Mouse (Mus musculus): ENCODE measurements around the gene S100a3.

The S100a3 gene

GRCm38 (mm10) chr3:90601486-90602110 lies 41.2 kb downstream of the S100a3 start, which contains the start of gene Gm42674:
Gm42674 (plus strand) TSS chr3:90601904.
- no peak for DNase-seq (ENCODE audit: low spot score)

- DNase-seq (ENCODE audit: low spot score) = no peak
These were observed 43.2 kb downstream of the S100a3 start, which contains the start of gene S100a4 for GRCm38 (mm10) chr3:90603623-90604022. S100a4 (plus strand) TSS chr3:90603771.

- peak; percentile 74 for DNase-seq (ENCODE audit: low spot score)
These were observed 44.0 kb downstream of the S100a3 start for GRCm38 (mm10) chr3:90604416-90604815.

- no peak for DNase-seq (ENCODE audit: low spot score)
These were observed 44.7 kb downstream of the S100a3 start for GRCm38 (mm10) chr3:90605049-90605448.

- DNase-seq (ENCODE audit: low spot score) = no peak
These were observed 45.4 kb downstream of the S100a3 start for GRCm38 (mm10) chr3:90605736-90606135.

GRCm38 (mm10) chr3:90606185-90606584 lies 45.8 kb downstream of the S100a3 start:
- DNase-seq (ENCODE audit: low spot score) = no peak

- no peak for DNase-seq (ENCODE audit: low spot score)
These were observed 47.0 kb downstream of the S100a3 start for GRCm38 (mm10) chr3:90607361-90607760.

GRCm38 (mm10) chr3:90608223-90608622 lies 47.8 kb downstream of the S100a3 start, which contains the start of gene S100a5:
S100a5 (plus strand) TSS chr3:90608523.
- DNase-seq (ENCODE audit: low spot score) = no peak

- no peak for DNase-seq (ENCODE audit: low spot score)
These were observed 48.7 kb downstream of the S100a3 start for GRCm38 (mm10) chr3:90609102-90609501.

- no peak for DNase-seq (ENCODE audit: low spot score)
These were observed 51.1 kb downstream of the S100a3 start for GRCm38 (mm10) chr3:90611494-90611893.

GRCm38 (mm10) chr3:90612061-90612460 lies 51.7 kb downstream of the S100a3 start:
- no peak for DNase-seq (ENCODE audit: low spot score)

GRCm38 (mm10) chr3:90612728-90613291 lies 52.4 kb downstream of the S100a3 start, which contains the start of gene S100a6:
S100a6 (plus strand) TSS chr3:90612882.
- no peak for DNase-seq (ENCODE audit: low spot score)

GRCm38 (mm10) chr3:90613461-90614147 lies 53.2 kb downstream of the S100a3 start:
- DNase-seq (ENCODE audit: low spot score) = no peak

- no peak for DNase-seq (ENCODE audit: low spot score)
These were observed 53.8 kb downstream of the S100a3 start for GRCm38 (mm10) chr3:90614148-90614530.

- DNase-seq (ENCODE audit: low spot score) = no peak
These were observed 54.4 kb downstream of the S100a3 start for GRCm38 (mm10) chr3:90614611-90615251.

- no peak for DNase-seq (ENCODE audit: low spot score)
These were observed 55.0 kb downstream of the S100a3 start for GRCm38 (mm10) chr3:90615415-90615814.

GRCm38 (mm10) chr3:90615911-90616310 lies 55.5 kb downstream of the S100a3 start:
- DNase-seq (ENCODE audit: low spot score) = no peak

GRCm38 (mm10) chr3:90617586-90617985 lies 57.2 kb downstream of the S100a3 start:
- no peak for DNase-seq (ENCODE audit: low spot score)

- DNase-seq (ENCODE audit: low spot score) = no peak
These were observed 61.2 kb downstream of the S100a3 start for GRCm38 (mm10) chr3:90621552-90621951.

- DNase-seq (ENCODE audit: low spot score) = no peak
These were observed 63.2 kb downstream of the S100a3 start for GRCm38 (mm10) chr3:90623435-90624071.

GRCm38 (mm10) chr3:90625496-90625895 lies 65.1 kb downstream of the S100a3 start:
- DNase-seq (ENCODE audit: low spot score) = no peak
